39 mouse cellular contexts compared by ENCODE assay signal in the genomic region with DNA sequence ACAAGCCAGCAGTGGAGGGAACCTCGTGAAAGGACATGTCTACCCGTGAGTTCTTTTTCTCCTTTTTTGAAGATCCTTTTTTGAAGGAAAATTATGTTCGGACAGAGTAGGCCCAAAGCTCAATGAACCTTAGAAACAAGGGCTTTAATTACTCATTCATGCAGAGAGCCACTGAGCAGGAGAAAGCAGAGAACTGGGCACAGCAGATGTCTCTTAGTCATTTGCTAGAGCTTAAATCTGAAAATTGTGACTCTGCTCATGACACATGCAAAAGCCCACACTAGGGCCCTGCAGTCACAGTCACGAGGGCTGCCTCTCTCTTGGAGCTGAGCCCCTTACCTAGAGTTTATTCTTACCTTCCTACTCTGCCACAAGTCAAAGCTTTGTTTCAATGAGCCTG. TPM values are rescaled to one million over a fixed set of nuclear protein-coding genes. Genes with fewer than 3 reads are reported as not detected.
"Had no signal": no experiment of that assay in that cellular context is flagged by ENCODE, and none has a peak within 500 bp of the region (broad histone marks: within the 10 kb centered on the region; RNA-seq: fewer than 3 reads in every experiment).

No protein-coding gene starts in this region.

- H3K36me3 ChIP-seq: heart, embryonic 10.5 days; heart, embryonic 12.5 days; hindbrain, embryonic 10.5 days; hindbrain, embryonic 12.5 days; intestine, embryonic 15.5 days; limb, embryonic 13.5 days; limb, embryonic 15.5 days; liver, embryonic 12.5 days had no signal

- H3K4me3 ChIP-seq: heart, embryonic 10.5 days; heart, embryonic 12.5 days; hindbrain, embryonic 10.5 days; hindbrain, embryonic 12.5 days; intestine, embryonic 15.5 days; layer of hippocampus, adult 2 months; left cerebral cortex, adult 2 months; limb, embryonic 13.5 days; limb, embryonic 15.5 days; liver, embryonic 12.5 days had no signal

- DNase-seq: gastrocnemius, postnatal 14 days; gastrocnemius, postnatal 36 days; heart, postnatal 10 days; heart, postnatal 4 days; kidney, adult 18-20 months; kidney, adult 8-10 months; kidney, postnatal 10 days; kidney, postnatal 25 days; kidney, postnatal 4 days; left cerebral cortex, postnatal 4 days had no signal

- H3K4me1 ChIP-seq: hindbrain, embryonic 12.5 days; liver, embryonic 12.5 days had no signal

- H3K27ac ChIP-seq: heart, embryonic 10.5 days; hindbrain, embryonic 10.5 days; hindbrain, embryonic 12.5 days; hindbrain, embryonic 14.5 days; intestine, embryonic 15.5 days; layer of hippocampus, adult 2 months; left cerebral cortex, adult 2 months; limb, embryonic 13.5 days; limb, embryonic 15.5 days; liver, embryonic 12.5 days; liver, embryonic 14.5 days had no signal

RNA-seq across cellular contexts. Expression of gene Svs1, which starts 46.1 kb away (rescaled TPM):
- total RNA-seq: gastrocnemius, adult 18-20 months; gastrocnemius, adult 8-10 months; gastrocnemius, postnatal 14 days; gastrocnemius, postnatal 36 days; heart, adult 8-10 months; heart, postnatal 10 days; heart, postnatal 25 days; heart, postnatal 4 days; layer of hippocampus, adult 2 months; layer of hippocampus, postnatal 10 days; layer of hippocampus, postnatal 25 days; left cerebral cortex, adult 2 months; left cerebral cortex, postnatal 10 days; left cerebral cortex, postnatal 25 days; left cerebral cortex, postnatal 4 days; liver, adult 2 months had no signal
- polyA plus RNA-seq: heart, embryonic 10.5 days; heart, embryonic 12.5 days; heart, embryonic 14.5 days; heart, embryonic 16.5 days; hindbrain, embryonic 10.5 days; hindbrain, embryonic 12.5 days; hindbrain, embryonic 14.5 days; hindbrain, embryonic 16.5 days; inflammation-experienced regulatory T-cells, adult 6 months; intestine, embryonic 15.5 days; intestine, postnatal 0 days; kidney, embryonic 14.5 days; kidney, embryonic 16.5 days; limb, embryonic 11.5 days; limb, embryonic 13.5 days; limb, embryonic 15.5 days; liver, adult 2 months; liver, embryonic 12.5 days; liver, embryonic 14.5 days had no signal

RNA-seq across cellular contexts. Expression of gene Doxl2, which starts 58.0 kb away (rescaled TPM):
- total RNA-seq: gastrocnemius, adult 18-20 months; gastrocnemius, adult 8-10 months; gastrocnemius, postnatal 14 days; gastrocnemius, postnatal 36 days; heart, adult 8-10 months; heart, postnatal 10 days; heart, postnatal 25 days; heart, postnatal 4 days; layer of hippocampus, adult 2 months; layer of hippocampus, postnatal 10 days; layer of hippocampus, postnatal 25 days; left cerebral cortex, adult 2 months; left cerebral cortex, postnatal 10 days; left cerebral cortex, postnatal 25 days; left cerebral cortex, postnatal 4 days; liver, adult 2 months had no signal
- polyA plus RNA-seq: heart, embryonic 10.5 days; heart, embryonic 12.5 days; heart, embryonic 14.5 days; heart, embryonic 16.5 days; hindbrain, embryonic 10.5 days; hindbrain, embryonic 12.5 days; hindbrain, embryonic 14.5 days; hindbrain, embryonic 16.5 days; inflammation-experienced regulatory T-cells, adult 6 months; intestine, embryonic 15.5 days; intestine, postnatal 0 days; kidney, embryonic 14.5 days; kidney, embryonic 16.5 days; limb, embryonic 11.5 days; limb, embryonic 13.5 days; limb, embryonic 15.5 days; liver, adult 2 months; liver, embryonic 12.5 days; liver, embryonic 14.5 days had no signal
